Mouse (Mus musculus): ENCODE measurements at regions not wholly inside any gene's neighbourhood (a gene's known extent, or its start where the extent isn't known, plus 50 kb on each side); places are given as distances from the start of the nearest gene placed in this dataset.

DNA sequence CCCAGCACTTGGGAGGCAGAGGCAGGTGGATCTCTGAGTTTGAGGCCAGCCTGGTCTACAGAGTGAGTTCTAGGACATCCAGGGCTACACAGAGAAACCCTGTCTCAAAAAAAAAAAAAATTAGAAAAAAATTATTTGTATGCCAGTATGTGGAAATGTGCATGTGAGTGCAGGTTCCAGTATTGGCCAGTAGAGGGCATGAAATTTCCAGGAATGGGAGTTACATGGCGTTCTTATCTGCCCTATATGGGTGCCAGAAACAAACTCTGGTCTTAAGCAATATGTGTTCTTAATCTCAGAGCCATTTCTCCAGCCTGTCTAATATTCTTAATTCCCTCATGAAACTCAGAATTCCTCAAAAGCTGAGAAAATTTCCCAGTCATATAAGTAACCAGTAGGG, 113.7 kb upstream of the Pard3b start:
- ATAC-seq (replicated peaks; ENCODE audit: insufficient number of reproducible peaks, low FRiP score, low TSS enrichment) = no peak
- WGBS (ENCODE audit: insufficient replicate concordance) = 78% methylated on average over 1 of the region's 1 CpGs
- Histone ChIP-seq H3K27ac (ENCODE audit: low read depth, low read length) (no peak overlapping the region), H3K27me3 (ENCODE audit: control insufficient read depth, insufficient read depth, low read length) (no peaks in the 10 kb centered on the region), H3K9me3 (replicated peaks; ENCODE audit: control insufficient read depth, low read length) (no peaks in the 10 kb centered on the region), H3K9ac (ENCODE audit: low read depth, low read length) (no peak overlapping the region), H3K4me3 (ENCODE audit: low read depth, low read length) (no peak overlapping the region), H3K36me3 (ENCODE audit: control insufficient read depth, insufficient read depth, low read length) (no peaks in the 10 kb centered on the region), H3K4me1 (ENCODE audit: control insufficient read depth, insufficient read depth, low read length) (peaks cover 4% of the 10 kb centered on the region; the same call in 1 of the 2 replicates), H3K4me2 (no peak overlapping the region)

DNA sequence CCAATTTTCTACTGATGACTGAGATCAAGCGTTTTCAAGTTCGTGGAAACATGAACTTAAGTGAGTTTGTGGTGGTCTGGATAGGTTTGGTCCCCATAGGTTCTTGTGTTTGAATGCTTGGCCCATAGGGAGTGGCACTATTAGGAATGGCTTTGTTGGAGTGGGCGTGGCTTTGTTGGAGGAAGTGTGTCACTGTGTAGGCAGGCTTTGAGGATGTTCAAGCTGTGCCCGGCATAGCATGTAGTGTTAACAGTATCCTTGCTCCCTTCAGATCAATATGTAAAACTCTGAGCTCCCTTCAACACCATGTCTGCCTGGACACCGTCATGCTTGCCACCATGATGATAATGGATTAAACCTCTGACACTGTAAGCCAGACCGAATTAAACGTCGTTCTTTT, 112.7 kb upstream of the Pard3b start:
- H3K9me3 ChIP-seq (replicated peaks; ENCODE audit: control insufficient read depth, low read length) = no peaks in the 10 kb centered on the region
- H3K9ac ChIP-seq (ENCODE audit: low read depth, low read length) = no peak overlapping the region
- 77% methylated on average over 8 of the region's 8 CpGs for WGBS (ENCODE audit: insufficient replicate concordance)
- no peak overlapping the region for H3K4me3 ChIP-seq (ENCODE audit: low read depth, low read length)
- H3K27me3 ChIP-seq (ENCODE audit: control insufficient read depth, insufficient read depth, low read length) = no peaks in the 10 kb centered on the region
- H3K4me1 ChIP-seq (ENCODE audit: control insufficient read depth, insufficient read depth, low read length) = peaks cover 4% of the 10 kb centered on the region; the same call in 1 of the 2 replicates
- ATAC-seq (replicated peaks; ENCODE audit: insufficient number of reproducible peaks, low FRiP score, low TSS enrichment) = no peak
- H3K36me3 ChIP-seq (ENCODE audit: control insufficient read depth, insufficient read depth, low read length) = no peaks in the 10 kb centered on the region
- no peak overlapping the region for H3K27ac ChIP-seq (ENCODE audit: low read depth, low read length)
- H3K4me2 ChIP-seq = no peak overlapping the region

DNA sequence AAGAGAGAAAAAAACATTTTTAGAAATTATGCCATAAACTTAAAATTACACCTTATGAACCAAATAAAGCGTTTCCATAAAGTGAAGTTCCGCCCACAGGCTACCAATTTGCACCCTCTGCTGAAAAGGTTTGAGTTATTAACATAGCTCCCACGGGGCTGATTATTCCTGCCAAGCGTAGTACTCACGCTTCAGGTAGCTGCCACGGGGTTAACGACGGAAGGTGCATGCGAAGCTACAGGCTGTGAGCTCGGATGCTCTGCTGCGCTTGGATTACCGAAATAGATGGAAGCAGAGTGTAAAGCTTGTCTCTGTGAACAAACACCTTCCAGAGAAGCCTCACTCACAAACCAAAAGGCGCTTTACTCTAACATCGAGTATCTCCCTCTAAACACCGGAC, 109.9 kb upstream of the Pard3b start:
- Histone ChIP-seq H3K9ac (ENCODE audit: low read depth, low read length) (no peak overlapping the region), H3K36me3 (ENCODE audit: control insufficient read depth, insufficient read depth, low read length) (no peaks in the 10 kb centered on the region), H3K9me3 (replicated peaks; ENCODE audit: control insufficient read depth, low read length) (no peaks in the 10 kb centered on the region), H3K4me3 (ENCODE audit: low read depth, low read length) (no peak overlapping the region), H3K27me3 (ENCODE audit: control insufficient read depth, insufficient read depth, low read length) (no peaks in the 10 kb centered on the region), H3K27ac (ENCODE audit: low read depth, low read length) (no peak overlapping the region), H3K4me1 (ENCODE audit: control insufficient read depth, insufficient read depth, low read length) (peaks cover 10% of the 10 kb centered on the region), H3K4me2 (no peak overlapping the region)
- ATAC-seq (replicated peaks; ENCODE audit: insufficient number of reproducible peaks, low FRiP score, low TSS enrichment) = no peak
- 87% methylated on average over 15 of the region's 15 CpGs for WGBS (ENCODE audit: insufficient replicate concordance)

DNA sequence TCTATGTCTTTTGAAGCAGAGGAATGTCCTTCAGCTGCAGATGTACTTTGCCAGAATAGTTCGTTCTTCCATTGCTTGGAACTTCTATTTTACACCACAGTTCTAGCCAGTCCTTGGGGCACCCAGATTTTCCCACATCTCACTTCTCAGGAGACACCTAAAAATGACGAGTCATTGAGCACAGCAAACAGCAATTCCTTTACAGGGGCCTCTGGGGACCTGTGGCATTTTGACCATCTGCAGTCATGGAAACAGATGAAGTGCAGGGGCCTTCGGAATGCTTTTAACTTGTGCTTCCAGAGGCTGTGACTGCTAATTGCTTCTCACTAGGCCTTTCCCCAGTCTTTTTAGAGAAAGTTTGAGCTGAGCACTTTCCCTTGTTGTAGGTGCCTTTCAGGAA, 108.5 kb upstream of the Pard3b start:
- Histone ChIP-seq H3K4me3 (ENCODE audit: low read depth, low read length) (no peak overlapping the region), H3K27ac (ENCODE audit: low read depth, low read length) (no peak overlapping the region), H3K9ac (ENCODE audit: low read depth, low read length) (no peak overlapping the region), H3K27me3 (ENCODE audit: control insufficient read depth, insufficient read depth, low read length) (no peaks in the 10 kb centered on the region), H3K4me1 (ENCODE audit: control insufficient read depth, insufficient read depth, low read length) (peaks cover 10% of the 10 kb centered on the region), H3K36me3 (ENCODE audit: control insufficient read depth, insufficient read depth, low read length) (no peaks in the 10 kb centered on the region), H3K9me3 (replicated peaks; ENCODE audit: control insufficient read depth, low read length) (no peaks in the 10 kb centered on the region), H3K4me2 (no peak overlapping the region)
- WGBS (ENCODE audit: insufficient replicate concordance) = 20% methylated on average over 3 of the region's 3 CpGs
- ATAC-seq (replicated peaks; ENCODE audit: insufficient number of reproducible peaks, low FRiP score, low TSS enrichment) = no peak

DNA sequence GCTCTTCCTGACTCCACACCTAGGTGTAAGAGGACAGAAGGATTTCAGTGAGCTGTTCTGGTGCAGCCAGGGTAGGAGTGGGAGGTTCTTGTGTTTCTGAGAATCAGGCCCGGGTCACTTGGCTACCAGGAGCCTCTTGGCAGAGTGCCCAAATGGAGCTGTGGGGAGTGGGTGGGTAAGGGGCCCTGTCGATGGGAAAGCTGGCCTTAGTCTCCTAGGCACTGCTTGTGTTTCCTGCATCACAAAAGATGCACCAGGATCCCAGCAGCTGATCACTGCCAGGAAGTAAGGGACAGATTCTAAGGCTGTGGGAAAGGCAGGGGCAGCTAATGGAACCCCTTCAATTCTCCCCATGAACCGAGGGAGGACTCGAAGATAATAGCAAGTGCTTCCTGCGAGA, 107.1 kb upstream of the Pard3b start:
- Histone ChIP-seq H3K9ac (ENCODE audit: low read depth, low read length) (no peak overlapping the region; the same call in 1 of the 2 replicates), H3K27me3 (ENCODE audit: control insufficient read depth, insufficient read depth, low read length) (no peaks in the 10 kb centered on the region), H3K4me1 (ENCODE audit: control insufficient read depth, insufficient read depth, low read length) (peaks cover 10% of the 10 kb centered on the region), H3K36me3 (ENCODE audit: control insufficient read depth, insufficient read depth, low read length) (no peaks in the 10 kb centered on the region), H3K9me3 (replicated peaks; ENCODE audit: control insufficient read depth, low read length) (no peaks in the 10 kb centered on the region), H3K4me2 (no peak overlapping the region), H3K27ac (ENCODE audit: low read depth, low read length) (no peak overlapping the region), H3K4me3 (ENCODE audit: low read depth, low read length) (no peak overlapping the region)
- 41% methylated on average over 5 of the region's 5 CpGs for WGBS (ENCODE audit: insufficient replicate concordance)
- ATAC-seq (replicated peaks; ENCODE audit: insufficient number of reproducible peaks, low FRiP score, low TSS enrichment) = no peak

DNA sequence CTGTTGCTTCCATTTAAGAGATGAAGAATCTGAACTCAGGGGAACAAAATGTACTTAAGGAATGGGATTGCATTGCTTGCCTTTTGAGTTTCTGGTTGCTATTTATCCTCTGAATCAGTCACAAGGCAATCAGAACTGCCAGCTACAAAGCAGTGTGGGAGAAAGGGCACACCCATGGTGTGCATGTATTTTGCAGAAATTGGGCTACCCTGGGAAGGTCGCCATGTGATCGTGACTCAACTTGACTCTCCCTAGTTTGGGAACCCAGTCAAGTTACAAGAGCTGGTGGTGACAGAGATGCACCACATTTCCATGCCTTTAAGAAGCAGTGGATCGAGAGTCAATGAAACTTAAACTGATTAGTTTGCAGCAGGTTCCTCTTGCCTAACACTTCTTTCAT, 98.5 kb upstream of the Pard3b start:
- no peak overlapping the region for H3K27ac ChIP-seq (ENCODE audit: low read depth, low read length)
- no peaks in the 10 kb centered on the region for H3K27me3 ChIP-seq (ENCODE audit: control insufficient read depth, insufficient read depth, low read length)
- WGBS (ENCODE audit: insufficient replicate concordance) = 84% methylated on average over 3 of the region's 3 CpGs
- no peak for ATAC-seq (replicated peaks; ENCODE audit: insufficient number of reproducible peaks, low FRiP score, low TSS enrichment)
- no peak overlapping the region for H3K4me3 ChIP-seq (ENCODE audit: low read depth, low read length)
- H3K4me1 ChIP-seq (ENCODE audit: control insufficient read depth, insufficient read depth, low read length) = no peaks in the 10 kb centered on the region
- no peaks in the 10 kb centered on the region for H3K9me3 ChIP-seq (replicated peaks; ENCODE audit: control insufficient read depth, low read length)
- no peak overlapping the region for H3K4me2 ChIP-seq
- H3K9ac ChIP-seq (ENCODE audit: low read depth, low read length) = no peak overlapping the region
- H3K36me3 ChIP-seq (ENCODE audit: control insufficient read depth, insufficient read depth, low read length) = no peaks in the 10 kb centered on the region

DNA sequence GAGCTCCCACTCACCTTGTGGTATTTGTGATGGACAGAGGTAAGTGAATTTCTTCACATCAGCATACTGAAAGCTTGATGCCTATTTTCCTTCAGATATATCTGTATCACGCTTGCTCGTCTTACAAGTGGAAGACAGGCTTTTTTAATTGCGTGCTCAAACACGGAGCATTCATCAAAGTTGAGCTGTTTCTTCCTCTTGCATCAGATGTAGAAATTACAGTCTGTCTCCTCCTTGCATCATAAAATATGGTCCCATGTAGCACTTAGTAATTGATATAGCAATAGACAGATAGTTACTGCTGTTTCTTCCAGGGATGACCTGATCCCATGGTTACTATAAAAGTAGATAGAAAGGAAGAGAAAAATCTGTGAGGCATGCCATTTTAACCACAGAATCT, 97.5 kb upstream of the Pard3b start:
- no peak overlapping the region for H3K4me2 ChIP-seq
- ATAC-seq (replicated peaks; ENCODE audit: insufficient number of reproducible peaks, low FRiP score, low TSS enrichment) = no peak
- 88% methylated on average over 4 of the region's 4 CpGs for WGBS (ENCODE audit: insufficient replicate concordance)
- no peaks in the 10 kb centered on the region for H3K27me3 ChIP-seq (ENCODE audit: control insufficient read depth, insufficient read depth, low read length)
- H3K4me1 ChIP-seq (ENCODE audit: control insufficient read depth, insufficient read depth, low read length) = no peaks in the 10 kb centered on the region
- H3K4me3 ChIP-seq (ENCODE audit: low read depth, low read length) = no peak overlapping the region
- H3K27ac ChIP-seq (ENCODE audit: low read depth, low read length) = no peak overlapping the region
- no peak overlapping the region for H3K9ac ChIP-seq (ENCODE audit: low read depth, low read length)
- no peaks in the 10 kb centered on the region for H3K9me3 ChIP-seq (replicated peaks; ENCODE audit: control insufficient read depth, low read length)
- no peaks in the 10 kb centered on the region for H3K36me3 ChIP-seq (ENCODE audit: control insufficient read depth, insufficient read depth, low read length)

DNA sequence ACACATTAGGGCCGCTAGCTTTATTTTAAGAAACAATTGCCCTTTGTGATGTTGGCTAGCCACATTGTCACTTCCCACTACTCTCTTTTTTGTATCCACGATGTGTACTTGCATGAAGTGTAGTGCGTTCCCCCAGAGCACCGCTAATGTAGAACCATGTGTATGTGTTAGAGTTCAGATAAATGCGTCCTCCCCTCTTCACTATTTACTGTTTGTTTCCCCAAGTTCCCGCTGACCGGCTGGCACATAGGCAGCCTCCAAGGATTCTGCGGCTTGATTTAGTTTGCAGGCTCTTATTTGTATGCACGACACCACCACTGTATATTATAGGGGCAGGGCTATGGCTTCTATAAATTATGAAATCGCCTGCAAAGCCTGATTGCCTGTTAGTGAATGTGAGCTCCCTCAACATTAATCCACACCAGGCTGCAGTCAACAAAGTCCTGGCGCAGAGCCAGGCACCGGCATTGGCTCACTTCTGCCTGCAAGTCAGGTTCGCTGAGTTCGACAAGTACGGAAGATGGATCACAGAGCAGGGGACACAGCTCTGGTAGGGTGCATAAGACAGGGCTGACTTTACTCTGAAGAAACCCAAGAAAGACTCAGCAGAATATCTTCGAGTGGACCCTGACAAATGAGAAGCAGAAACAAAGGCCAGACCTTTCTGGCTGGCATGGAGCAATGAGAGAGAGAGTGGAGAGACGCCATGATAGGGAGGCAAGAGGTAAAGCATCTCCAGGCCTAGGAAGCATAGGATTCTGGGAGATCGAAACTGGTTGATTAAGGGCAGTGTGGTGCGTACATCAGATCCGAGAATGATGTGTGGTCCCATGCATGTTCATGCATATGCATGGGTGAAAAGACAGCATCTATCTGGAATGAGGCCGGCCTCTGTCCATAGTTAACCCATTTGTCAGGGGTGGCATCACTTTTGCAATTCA, 85.8 kb upstream of the Pard3b start:
- ATAC-seq (replicated peaks; ENCODE audit: insufficient number of reproducible peaks, low FRiP score, low TSS enrichment) = no peak
- 77% methylated on average over 21 of the region's 21 CpGs for WGBS (ENCODE audit: insufficient replicate concordance)
- H3K4me1 ChIP-seq (ENCODE audit: control insufficient read depth, insufficient read depth, low read length) = no peaks in the 10 kb centered on the region
- H3K27ac ChIP-seq (ENCODE audit: low read depth, low read length) = no peak overlapping the region
- no peaks in the 10 kb centered on the region for H3K36me3 ChIP-seq (ENCODE audit: control insufficient read depth, insufficient read depth, low read length)
- H3K9ac ChIP-seq (ENCODE audit: low read depth, low read length) = no peak overlapping the region
- H3K27me3 ChIP-seq (ENCODE audit: control insufficient read depth, insufficient read depth, low read length) = no peaks in the 10 kb centered on the region
- no peaks in the 10 kb centered on the region for H3K9me3 ChIP-seq (replicated peaks; ENCODE audit: control insufficient read depth, low read length)
- H3K4me2 ChIP-seq = no peak overlapping the region
- H3K4me3 ChIP-seq (ENCODE audit: low read depth, low read length) = no peak overlapping the region

DNA sequence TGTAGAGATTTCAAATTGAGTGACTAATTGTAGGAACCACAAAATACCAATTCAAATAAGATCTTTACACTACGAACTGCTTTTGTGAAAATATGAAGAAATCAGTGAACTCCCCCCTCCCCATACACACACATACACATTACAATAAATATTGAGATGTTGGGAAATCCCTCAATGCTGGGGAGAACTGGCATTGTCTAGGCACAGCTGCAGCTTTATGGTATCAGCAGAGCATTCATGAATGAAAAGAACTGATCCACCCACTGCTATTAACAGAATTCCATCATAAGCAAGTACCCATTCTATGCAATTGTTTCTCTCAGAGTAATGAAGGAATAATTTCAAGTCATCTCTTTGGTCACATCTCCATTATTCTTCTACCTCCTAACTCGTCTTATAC, 79.1 kb upstream of the Pard3b start:
- Histone ChIP-seq H3K27ac (ENCODE audit: low read depth, low read length) (no peak overlapping the region), H3K4me2 (no peak overlapping the region), H3K9me3 (replicated peaks; ENCODE audit: control insufficient read depth, low read length) (no peaks in the 10 kb centered on the region), H3K36me3 (ENCODE audit: control insufficient read depth, insufficient read depth, low read length) (no peaks in the 10 kb centered on the region), H3K9ac (ENCODE audit: low read depth, low read length) (no peak overlapping the region), H3K4me1 (ENCODE audit: control insufficient read depth, insufficient read depth, low read length) (no peaks in the 10 kb centered on the region), H3K27me3 (ENCODE audit: control insufficient read depth, insufficient read depth, low read length) (no peaks in the 10 kb centered on the region), H3K4me3 (ENCODE audit: low read depth, low read length) (no peak overlapping the region)
- WGBS (ENCODE audit: insufficient replicate concordance) = 79% methylated on average over 2 of the region's 2 CpGs
- no peak for ATAC-seq (replicated peaks; ENCODE audit: insufficient number of reproducible peaks, low FRiP score, low TSS enrichment)
